Mouse (Mus musculus): ENCODE measurements around the gene Ccdc155.

GRCm38 (mm10) chr7:45233580-45234332 is 29.1 kb upstream of the Ccdc155 start:
- no peak for TF ChIP-seq CTCF (IDR thresholded peaks at IDR 0.05; ENCODE audit: control insufficient read depth, insufficient read depth, insufficient read length)
- TF ChIP-seq USF1 (IDR thresholded peaks at IDR 0.05; ENCODE audit: low read depth) = no peak

All from C2C12 (cell line).